Mouse (Mus musculus) kidney, adult 11 months (tissue): ENCODE data around the gene Srsf4.

ENCODE experiments used
- DNase-seq: peaks from one replicate; pipeline ENCODE4 v3.0.0; 2022

Srsf4 gene

DNA sequence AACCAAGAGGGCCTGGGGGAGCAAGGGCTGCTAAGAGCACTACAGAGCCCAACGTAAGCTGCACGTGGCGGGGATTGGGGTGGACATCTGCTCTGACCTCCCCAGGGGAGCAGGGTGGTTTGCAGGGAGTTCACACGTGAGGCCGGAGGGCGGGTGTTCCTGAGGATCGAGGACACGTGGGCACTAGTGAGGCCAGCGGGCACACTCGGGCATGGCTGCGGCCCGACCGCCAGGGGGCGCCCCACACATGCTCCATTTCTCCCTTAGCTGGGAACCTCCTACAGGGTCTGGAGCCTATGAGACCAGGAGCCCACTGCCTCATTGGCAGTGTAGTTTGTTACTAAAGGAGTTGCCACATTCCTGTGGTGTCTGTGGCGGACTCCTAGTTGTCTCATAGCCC, 43.0 kb downstream of the Srsf4 start:
- peak; percentile 92 for DNase-seq

- no peak for DNase-seq
These were observed 43.7 kb downstream of the Srsf4 start for GRCm38 (mm10) chr4:131917010-131917555.

- no peak for DNase-seq
These were observed 44.7 kb downstream of the Srsf4 start for GRCm38 (mm10) chr4:131918026-131918533.

DNA sequence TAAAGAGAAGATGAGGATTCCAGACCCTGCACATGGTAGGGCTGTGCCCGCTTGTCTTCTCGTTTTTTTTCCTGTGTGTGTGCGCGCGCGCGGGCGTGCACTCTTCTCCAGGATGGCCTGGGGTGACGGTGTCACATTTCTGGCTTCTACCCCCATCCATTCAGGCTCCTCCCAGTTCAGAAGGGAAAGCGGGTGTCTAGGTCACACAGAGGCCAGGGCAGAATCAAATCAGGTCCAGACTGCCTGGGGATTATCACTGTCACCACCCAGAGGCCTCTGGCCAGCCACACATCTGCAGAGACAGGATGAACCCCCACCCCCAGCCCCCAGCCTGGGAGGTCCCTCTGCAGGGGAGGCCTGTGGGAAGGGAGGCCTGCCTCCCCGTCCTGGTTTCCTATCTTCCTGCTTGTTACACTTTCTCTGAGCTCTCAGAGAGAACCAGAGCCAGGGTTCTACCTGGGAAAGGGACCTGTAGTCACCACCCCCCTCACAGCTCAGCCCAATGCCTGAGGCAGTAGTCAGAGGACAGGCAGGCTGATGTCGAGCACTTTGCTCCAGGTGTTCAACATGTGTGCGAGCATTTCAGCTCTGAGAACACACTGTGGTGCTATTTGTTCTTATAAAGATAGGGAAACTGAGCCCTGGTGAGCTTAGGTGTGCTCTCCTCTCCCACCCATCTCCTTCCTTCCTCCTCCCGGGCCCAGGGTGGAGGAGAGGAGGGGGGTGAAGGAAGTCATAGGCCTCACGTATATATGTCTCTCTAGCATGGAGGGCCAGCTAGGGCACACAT, 45.5 kb downstream of the Srsf4 start:
- DNase-seq, result peak; percentile 67

GRCm38 (mm10) chr4:131919506-131920140, 46.2 kb downstream of the Srsf4 start:
- DNase-seq, result no peak

DNA sequence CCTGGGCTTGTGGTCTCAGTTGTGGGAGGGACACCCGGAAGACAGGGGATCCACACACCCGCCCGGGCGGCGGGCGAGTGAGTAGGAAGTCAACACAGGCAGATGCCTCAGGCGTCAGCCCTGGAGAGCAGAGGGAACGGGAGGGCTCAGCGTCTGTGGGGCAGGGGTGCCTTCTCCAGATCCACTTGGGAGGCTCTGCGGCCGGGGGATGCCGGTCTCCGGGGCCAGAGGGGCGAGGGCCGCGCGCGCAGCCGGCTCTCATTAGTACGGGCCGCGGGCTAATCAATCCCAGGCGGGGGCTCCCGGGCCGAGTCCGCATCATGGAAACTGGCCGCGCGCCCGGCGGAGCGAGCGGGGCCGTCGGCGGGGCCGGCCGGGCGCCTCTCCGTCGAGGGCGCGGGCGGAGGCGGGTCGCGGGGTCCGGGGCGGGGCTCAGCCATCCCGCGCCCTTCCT, 46.8 kb downstream of the Srsf4 start:
- DNase-seq, result no peak

DNA sequence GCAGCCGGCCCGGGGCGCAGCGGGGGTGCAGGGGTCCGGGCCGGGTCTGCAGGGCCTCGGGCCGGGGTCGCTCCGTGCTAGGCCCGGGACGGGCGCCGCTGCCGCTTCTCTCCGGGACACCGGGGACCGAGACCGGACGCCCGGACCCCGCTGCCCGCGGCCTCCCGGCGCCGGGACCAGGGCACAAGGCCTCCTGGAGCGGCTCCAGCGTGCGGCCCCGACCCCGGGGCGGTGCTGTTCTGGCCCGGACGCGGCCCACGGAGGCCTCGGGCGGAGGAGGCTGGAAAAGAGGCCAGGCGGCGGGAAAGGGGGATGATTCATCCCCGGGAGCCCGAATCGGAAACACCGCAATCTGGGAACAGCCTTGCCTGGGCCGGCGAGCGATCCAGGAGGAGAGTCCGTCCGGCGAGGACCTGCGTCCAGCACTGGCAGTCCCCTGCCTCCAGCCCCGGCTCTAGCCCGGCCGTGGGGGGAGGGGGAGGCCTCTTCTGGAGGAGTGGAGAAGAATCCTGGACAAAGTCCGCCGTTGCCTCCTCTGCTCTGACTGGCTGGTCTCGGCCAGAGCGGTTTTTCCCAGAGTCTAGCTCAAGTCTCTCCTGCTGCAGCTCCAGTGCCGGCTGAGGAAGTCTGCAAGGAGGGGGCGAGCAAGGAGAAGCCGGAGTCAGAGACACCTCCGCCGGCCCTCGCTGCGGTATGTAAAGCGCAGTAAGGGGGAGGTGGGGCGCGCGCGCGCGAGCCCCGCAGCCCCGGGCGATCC, 47.4 kb downstream of the Srsf4 start:
- peak; percentile 72 for DNase-seq

- DNase-seq, result no peak
These were observed 48.3 kb downstream of the Srsf4 start, which contains the start of gene Tmem200b for GRCm38 (mm10) chr4:131921461-131922346. Tmem200b (plus strand) TSS chr4:131921771.

- DNase-seq, result no peak
These were observed 49.0 kb downstream of the Srsf4 start for GRCm38 (mm10) chr4:131922404-131922803.

DNA sequence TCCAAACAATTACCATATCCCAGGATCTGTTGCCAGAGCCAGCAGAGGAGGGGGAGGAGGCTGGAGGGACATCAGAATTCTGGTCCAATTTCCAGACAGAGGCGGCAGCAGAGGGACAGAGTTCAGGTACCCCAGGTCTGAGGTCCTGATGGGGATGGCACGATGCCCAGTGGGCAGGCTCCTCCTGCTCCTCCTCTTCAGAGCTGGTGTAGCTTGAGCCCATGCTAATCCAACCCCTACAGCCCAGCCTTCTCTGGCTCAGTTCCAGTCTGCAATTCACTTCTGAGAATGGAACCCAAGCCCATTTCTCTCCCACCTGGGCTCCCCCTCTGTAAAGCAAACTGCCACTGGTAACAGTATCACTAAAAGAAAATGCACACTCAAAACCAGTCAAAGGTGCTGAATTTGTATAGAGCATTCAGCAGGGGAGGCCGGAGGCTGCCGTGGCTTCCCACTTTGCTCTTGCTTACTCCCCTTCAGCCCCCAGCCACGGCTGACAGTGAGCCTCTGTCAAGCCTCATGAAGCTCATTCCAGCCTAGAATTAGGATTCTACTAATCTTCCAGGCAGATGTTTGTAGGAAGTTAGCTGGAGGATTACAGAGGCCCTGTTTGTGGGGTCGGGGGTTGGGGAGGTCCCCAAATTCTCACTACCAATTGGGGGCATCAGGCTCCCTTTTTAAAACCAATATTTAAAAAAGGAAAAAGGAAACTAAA, 50.8 kb downstream of the Srsf4 start:
- DNase-seq, result peak; percentile 90

GRCm38 (mm10) chr4:131929146-131929545, 55.7 kb downstream of the Srsf4 start:
- no peak for DNase-seq

DNA sequence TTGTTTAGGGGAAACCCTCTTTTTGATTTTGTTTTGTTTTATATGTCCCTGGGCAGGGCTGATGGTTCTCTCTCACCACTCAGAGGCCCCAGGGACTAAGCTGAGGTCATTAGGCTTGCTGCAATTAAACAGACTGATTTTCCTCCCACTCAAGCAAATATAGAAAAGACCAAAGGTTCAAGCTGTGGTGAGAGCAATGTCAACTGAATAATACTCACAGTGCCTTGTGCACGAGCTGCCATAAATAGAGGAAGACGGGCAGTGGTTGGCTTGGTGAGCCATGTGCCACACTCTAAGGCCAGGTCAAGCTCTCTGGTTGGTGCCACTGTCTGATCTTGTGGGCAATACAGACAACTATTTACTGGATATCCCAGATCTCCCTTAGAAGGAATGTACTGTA, 66.0 kb downstream of the Srsf4 start:
- DNase-seq, result no peak

DNA sequence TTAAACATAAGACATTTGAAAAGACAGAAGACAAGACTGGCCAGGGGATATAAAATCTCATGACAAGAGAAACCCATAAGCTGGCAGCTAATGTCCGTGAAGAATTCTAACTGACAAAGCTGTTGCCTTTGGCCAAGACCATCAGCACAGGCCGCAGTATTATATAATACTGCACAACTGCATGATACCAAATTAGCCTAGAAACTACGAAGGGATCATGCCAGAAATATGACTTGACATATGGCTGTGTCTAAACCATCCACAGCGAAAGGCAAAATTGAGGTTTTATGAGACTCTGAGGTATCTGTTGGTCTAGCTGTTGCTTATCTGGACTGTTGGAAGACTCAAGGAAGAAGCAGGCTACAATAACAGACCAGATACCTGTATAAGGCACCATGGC, 67.4 kb downstream of the Srsf4 start:
- DNase-seq, result no peak

DNA sequence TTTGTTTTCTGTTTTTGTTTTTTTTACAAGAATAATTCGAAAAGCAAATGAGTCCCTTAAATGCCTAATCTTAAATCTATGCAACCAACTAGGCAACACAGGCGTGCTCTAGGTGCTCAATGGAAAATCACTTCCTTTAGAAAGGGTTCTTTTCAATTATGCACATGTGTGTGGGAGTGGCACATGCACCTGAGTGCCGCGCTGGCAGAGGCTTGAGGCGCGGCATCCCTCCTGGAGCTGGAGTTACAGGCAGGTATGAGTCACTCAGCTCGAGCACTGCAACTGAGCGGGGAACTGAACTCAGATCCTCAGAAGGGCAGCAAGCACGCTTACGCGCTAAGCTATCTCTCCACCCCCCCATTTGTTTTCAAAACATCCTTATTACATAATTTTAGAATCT, 74.4 kb downstream of the Srsf4 start:
- no peak for DNase-seq

GRCm38 (mm10) chr4:131949903-131950302, 76.5 kb downstream of the Srsf4 start:
- no peak for DNase-seq

GRCm38 (mm10) chr4:131950657-131951056, 77.2 kb downstream of the Srsf4 start:
- DNase-seq, result no peak
